Mouse (Mus musculus) embryo, embryonic 11 days (tissue): Measurements from ENCODE around the gene Tapt1.

Experiments
- DNase-seq: peaks from one replicate; pipeline ENCODE4 v3.0.0-alpha.2; 2015

Gene Tapt1

GRCm38 (mm10) chr5:44233933-44234332 is 7.5 kb upstream of the Tapt1 start:
- DNase-seq = no peak

GRCm38 (mm10) chr5:44228756-44229155 is 2.3 kb upstream of the Tapt1 start:
- no peak for DNase-seq

- no peak for DNase-seq
These were observed 1.9 kb upstream of the Tapt1 start for GRCm38 (mm10) chr5:44228323-44228722.

- peak; percentile 26 for DNase-seq
These were observed 1.0 kb upstream of the Tapt1 start for GRCm38 (mm10) chr5:44227462-44227840.

GRCm38 (mm10) chr5:44225911-44226520 is 410 bp downstream of the Tapt1 start:
- no peak for DNase-seq

- DNase-seq = no peak
These were observed 1.4 kb downstream of the Tapt1 start for GRCm38 (mm10) chr5:44224916-44225600.

- DNase-seq = peak; percentile 43
These were observed 2.2 kb downstream of the Tapt1 start for GRCm38 (mm10) chr5:44224251-44224650.

GRCm38 (mm10) chr5:44223341-44223881 is 3.0 kb downstream of the Tapt1 start:
- no peak for DNase-seq

GRCm38 (mm10) chr5:44220430-44220829 is 6.0 kb downstream of the Tapt1 start:
- DNase-seq = no peak

- no peak for DNase-seq
These were observed 6.6 kb downstream of the Tapt1 start for GRCm38 (mm10) chr5:44219871-44220270.

- no peak for DNase-seq
These were observed 7.9 kb downstream of the Tapt1 start for GRCm38 (mm10) chr5:44218483-44218882.

- no peak for DNase-seq
These were observed 8.8 kb downstream of the Tapt1 start for GRCm38 (mm10) chr5:44217685-44218041.

- peak; percentile 7 for DNase-seq
These were observed 9.3 kb downstream of the Tapt1 start for GRCm38 (mm10) chr5:44217041-44217684.

GRCm38 (mm10) chr5:44215118-44215517 is 11.3 kb downstream of the Tapt1 start:
- no peak for DNase-seq

GRCm38 (mm10) chr5:44214025-44214424 is 12.4 kb downstream of the Tapt1 start:
- no peak for DNase-seq

- DNase-seq = no peak
These were observed 13.0 kb downstream of the Tapt1 start for GRCm38 (mm10) chr5:44213391-44213790.

GRCm38 (mm10) chr5:44211818-44212465 is 14.5 kb downstream of the Tapt1 start:
- DNase-seq = no peak

GRCm38 (mm10) chr5:44207286-44207685 is 19.1 kb downstream of the Tapt1 start:
- DNase-seq = no peak

GRCm38 (mm10) chr5:44206651-44207050 is 19.8 kb downstream of the Tapt1 start:
- no peak for DNase-seq

GRCm38 (mm10) chr5:44203410-44203809 is 23.0 kb downstream of the Tapt1 start:
- no peak for DNase-seq

- DNase-seq = no peak
These were observed 24.8 kb downstream of the Tapt1 start for GRCm38 (mm10) chr5:44201665-44202064.

GRCm38 (mm10) chr5:44199109-44199508 is 27.3 kb downstream of the Tapt1 start:
- DNase-seq = no peak

GRCm38 (mm10) chr5:44198471-44198870 is 28.0 kb downstream of the Tapt1 start:
- no peak for DNase-seq

GRCm38 (mm10) chr5:44197806-44198205 is 28.6 kb downstream of the Tapt1 start:
- no peak for DNase-seq
